8 mouse cellular contexts compared by ENCODE assay signal in the genomic region with DNA sequence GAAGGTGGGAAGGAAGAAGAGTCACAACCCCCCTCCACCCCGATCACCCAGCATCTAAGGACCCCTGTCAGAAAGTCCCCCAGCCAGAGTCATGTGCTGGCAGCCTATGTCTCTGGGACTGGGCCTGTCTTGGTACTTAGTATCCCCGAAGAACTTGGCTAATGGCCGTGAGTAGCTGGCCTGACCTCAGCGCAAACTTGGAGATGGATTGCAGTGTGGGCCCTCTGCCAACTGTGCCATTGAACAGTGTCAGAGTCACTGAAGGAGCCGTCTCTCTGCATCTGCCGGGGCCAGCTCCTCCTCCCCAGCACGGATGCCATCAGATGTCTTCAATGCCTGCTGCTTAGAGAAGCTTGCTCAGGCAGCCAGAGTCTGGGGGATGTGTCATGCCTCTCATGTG. TPM values are rescaled to one million over a fixed set of nuclear protein-coding genes. Genes with fewer than 3 reads are reported as not detected.
DNase-seq lines count a peak whose midpoint lies in the region.

No protein-coding gene starts in this region.

- DNase-seq in spleen, postnatal 36 days (ENCODE audit: low spot score in 2 of 2), result peak; percentile 7 to 8
- no peak for DNase-seq in spleen, adult 12 weeks (ENCODE audit: low spot score)
- DNase-seq in cerebellum, adult 8-10 months, result peak; percentile 19
- DNase-seq in gastrocnemius, postnatal 4 days (ENCODE audit: low spot score in 2 of 2), result peak; percentile 45 to 74
- peak; percentile 46 to 61 for DNase-seq in kidney, postnatal 4 days
- peak; percentile 34 for DNase-seq in lung, postnatal 25 days (ENCODE audit: low spot score)
- DNase-seq in testis, postnatal 10 days (ENCODE audit: low spot score), result peak; percentile 66
- DNase-seq in natural killer cell, adult 2 months (ENCODE audit: low spot score in 2 of 2), result no peak

RNA-seq across cellular contexts. Expression of a gene that starts 26.4 kb away (rescaled TPM):
- total RNA-seq in gastrocnemius, postnatal 4 days (2021), result 10 to 100 TPM; 31.5 to 39.7 TPM

Comparison
In these comparisons a context has a peak if more than half of its experiments do, and no peak if none do; other contexts are left out.
1. DNase-seq: peak in spleen, postnatal 36 days (2 of 2), cerebellum, adult 8-10 months (single experiment), gastrocnemius, postnatal 4 days (2 of 2), kidney, postnatal 4 days (2 of 2), lung, postnatal 25 days (single experiment) and testis, postnatal 10 days (single experiment); none in spleen, adult 12 weeks (single experiment) and natural killer cell, adult 2 months (0 of 2).